Mouse (Mus musculus): ENCODE data around the gene Etl4.

DNA sequence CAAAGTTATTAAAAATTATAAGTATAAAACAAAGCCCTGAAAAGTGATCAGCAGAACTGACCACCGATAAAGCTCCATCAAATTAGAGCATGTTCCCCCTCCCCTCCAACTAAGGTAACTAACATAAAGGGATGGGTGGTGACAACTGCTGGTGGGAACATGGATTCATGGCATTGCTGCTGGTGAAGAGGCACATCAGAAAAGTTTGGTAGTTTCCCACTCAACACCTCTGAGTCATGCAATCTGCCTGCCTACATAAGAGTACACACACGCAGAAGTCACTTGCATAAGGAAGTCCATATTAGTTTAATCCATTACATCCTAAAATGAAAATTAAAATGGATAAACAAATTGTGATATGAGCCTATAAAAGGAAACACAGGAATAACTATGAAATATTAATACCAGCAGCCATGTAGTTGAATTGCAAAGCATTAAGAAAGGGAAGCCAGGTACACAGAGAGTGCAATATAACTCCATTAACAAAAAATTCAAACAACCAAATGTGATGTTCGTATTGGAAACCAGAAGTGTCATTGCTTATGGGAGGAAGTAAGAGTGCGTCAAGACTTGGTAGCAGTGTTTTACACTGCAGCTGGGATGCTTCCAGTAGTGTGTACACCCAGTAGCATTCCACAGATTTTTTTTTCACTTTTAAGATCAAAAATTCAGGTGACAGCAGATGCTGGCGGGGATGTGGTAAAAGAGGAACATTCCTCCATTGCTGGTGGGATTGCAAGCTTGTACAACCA, 307.3 kb downstream of the Etl4 start:
- no peak for TF ChIP-seq CTCF (IDR thresholded peaks at IDR 0.05; ENCODE audit: low read depth)
- no peak for TF ChIP-seq EP300 (optimal IDR thresholded peaks at IDR 0.05)
